Mouse (Mus musculus) heart, embryonic 10.5 days (tissue): ENCODE measurements around the gene Fam57b. TPM values are rescaled to one million over a fixed set of nuclear protein-coding genes. Genes with fewer than 3 reads are reported as not detected.
"Not testable (repeated sequence)": the region's sequence is repeated elsewhere in the genome, so short reads cannot be mapped to it uniquely, and the experiment has no call there.

Experiments
- DNase-seq: peaks from one replicate; pipeline ENCODE4 v3.0.0-alpha.2; 2017; ENCODE audit warnings: low spot score
- H3K27ac ChIP-seq: fragments of 300-500 bp; sonication (generic); 2 replicates; pipeline ENCODE4 v1.5.1; 2016; ENCODE audit warnings: mild to moderate bottlenecking
- H3K27me3 ChIP-seq: fragments of 300-500 bp; sonication (generic); 2 replicates; pipeline ENCODE4 v1.6.1; 2016; ENCODE audit warnings: mild to moderate bottlenecking; ENCODE audit not compliant: poor library complexity, insufficient read depth, severe bottlenecking
- H3K36me3 ChIP-seq: fragments of 300-500 bp; sonication (generic); 2 replicates; pipeline ENCODE4 v1.6.1; 2016; ENCODE audit warnings: mild to moderate bottlenecking, moderate library complexity
- H3K4me1 ChIP-seq: fragments of 300-500 bp; sonication (generic); 2 replicates; pipeline ENCODE4 v1.6.1; 2016; ENCODE audit warnings: mild to moderate bottlenecking
- H3K4me3 ChIP-seq: fragments of 300-500 bp; sonication (generic); 2 replicates; pipeline ENCODE4 v1.5.1; 2016; ENCODE audit warnings: mild to moderate bottlenecking, moderate library complexity
- H3K9me3 ChIP-seq: fragments of 300-500 bp; sonication (generic); 2 replicates; pipeline ENCODE4 v1.6.1; 2016; ENCODE audit warnings: mild to moderate bottlenecking, moderate library complexity
- WGBS: fragments of 180-500 bp; shearing (Covaris S2); methylation state at CpG from one replicate; pipeline ENCODE4 v1.1.7; 2016; 5-methylcytosine and 5-hydroxymethylcytosine counted together
- polyA plus RNA-seq: library from polyadenylated mRNA; unstranded; fragments of >200 nt; fragmentation: Nextera tagmentation; extraction: Ambion mirVana; gene quantifications from 2 replicates; pipeline ENCODE4 v1.2.1, GENCODE M21; 2016

The Fam57b gene
- polyA plus RNA-seq, 1 experiment from 2014 or later = 0.38 TPM

- Histone ChIP-seq H3K9me3 (no peaks in the 10 kb centered on the region), H3K27ac (peak within 1 kb of the TSS; percentile 29; the same call in 1 of the 2 replicates), H3K36me3 (peaks cover 86% of the 10 kb centered on the region), H3K27me3 (no peaks in the 10 kb centered on the region), H3K4me3 (no peak within 1 kb of the TSS), H3K4me1 (peaks cover 42% of the 10 kb centered on the region)
- WGBS = 90% methylated on average over 16 of the region's 16 CpGs
- DNase-seq = no peak
Measured at GRCm38 (mm10) chr7:126766201-126766600, 31.3 kb upstream of the Fam57b start, which contains the start of gene Gdpd3. Gene Gdpd3, plus strand, starts transcription at chr7:126766334.

- peaks cover 86% of the 10 kb centered on the region for H3K36me3 ChIP-seq
- H3K4me3 ChIP-seq = no peak overlapping the region
- H3K27me3 ChIP-seq = no peaks in the 10 kb centered on the region
- H3K4me1 ChIP-seq = peaks cover 35% of the 10 kb centered on the region
- H3K9me3 ChIP-seq = no peaks in the 10 kb centered on the region
- no peak for DNase-seq
- no peak overlapping the region for H3K27ac ChIP-seq
- WGBS = 85% methylated on average over 8 of the region's 8 CpGs
Measured at GRCm38 (mm10) chr7:126767001-126767400, 30.5 kb upstream of the Fam57b start.

DNA sequence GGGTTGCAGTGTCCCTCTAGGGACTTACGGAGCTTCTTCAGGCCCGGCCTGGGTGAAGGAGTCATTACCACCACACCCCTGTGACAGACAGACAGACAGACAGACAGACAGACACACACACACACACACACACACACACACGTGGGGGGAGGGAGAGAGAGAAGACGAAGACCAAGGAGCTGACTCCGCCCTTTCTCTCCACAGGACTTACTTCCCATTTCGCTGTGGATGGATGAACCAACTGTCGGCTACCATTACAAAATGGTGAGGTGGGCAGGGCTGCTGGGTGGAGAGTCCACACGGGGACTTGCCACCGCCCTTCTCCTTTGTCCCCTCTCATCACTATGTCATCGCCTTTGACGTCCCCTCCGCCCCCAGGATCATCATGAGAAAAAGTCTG, 26.7 kb upstream of the Fam57b start:
- Histone ChIP-seq H3K27me3 (no peaks in the 10 kb centered on the region), H3K9me3 (no peaks in the 10 kb centered on the region), H3K36me3 (peaks cover 74% of the 10 kb centered on the region), H3K27ac (no peak overlapping the region), H3K4me1 (peaks cover 6% of the 10 kb centered on the region), H3K4me3 (no peak overlapping the region)
- 80% methylated on average over 12 of the region's 12 CpGs for WGBS
- no peak for DNase-seq

- DNase-seq = no peak
- H3K9me3 ChIP-seq = no peaks in the 10 kb centered on the region
- H3K36me3 ChIP-seq = peaks cover 48% of the 10 kb centered on the region
- H3K27ac ChIP-seq = no peak overlapping the region
- no peak overlapping the region for H3K4me3 ChIP-seq
- WGBS = 82% methylated on average over 2 of the region's 2 CpGs
- peaks cover 31% of the 10 kb centered on the region for H3K4me1 ChIP-seq
- H3K27me3 ChIP-seq = no peaks in the 10 kb centered on the region
Measured at GRCm38 (mm10) chr7:126773351-126773750, 24.1 kb upstream of the Fam57b start.

- peaks cover 31% of the 10 kb centered on the region for H3K4me1 ChIP-seq
- no peaks in the 10 kb centered on the region for H3K9me3 ChIP-seq
- H3K4me3 ChIP-seq = no peak overlapping the region
- 79% methylated on average over 2 of the region's 2 CpGs for WGBS
- no peak for DNase-seq
- no peak overlapping the region for H3K27ac ChIP-seq
- H3K36me3 ChIP-seq = peaks cover 43% of the 10 kb centered on the region
- no peaks in the 10 kb centered on the region for H3K27me3 ChIP-seq
Measured at GRCm38 (mm10) chr7:126774463-126774862, 23.0 kb upstream of the Fam57b start.

- Histone ChIP-seq H3K4me1 (peaks cover 40% of the 10 kb centered on the region), H3K9me3 (no peaks in the 10 kb centered on the region), H3K27me3 (no peaks in the 10 kb centered on the region), H3K4me3 (peak overlapping the region; percentile 95), H3K36me3 (peaks cover 34% of the 10 kb centered on the region), H3K27ac (peak overlapping the region; percentile 96; the same call in 1 of the 2 replicates)
- 75% methylated on average over 10 of the region's 10 CpGs for WGBS
- DNase-seq = no peak
Measured at GRCm38 (mm10) chr7:126775185-126775977, 22.1 kb upstream of the Fam57b start.

- no peaks in the 10 kb centered on the region for H3K9me3 ChIP-seq
- no peaks in the 10 kb centered on the region for H3K27me3 ChIP-seq
- peaks cover 41% of the 10 kb centered on the region for H3K4me1 ChIP-seq
- H3K36me3 ChIP-seq = peaks cover 29% of the 10 kb centered on the region
- peak overlapping the region; percentile 96 for H3K27ac ChIP-seq
- DNase-seq = no peak
- H3K4me3 ChIP-seq = peak overlapping the region; percentile 95
- 64% methylated on average over 3 of the region's 3 CpGs for WGBS
Measured at GRCm38 (mm10) chr7:126775978-126776234, 21.6 kb upstream of the Fam57b start.

DNA sequence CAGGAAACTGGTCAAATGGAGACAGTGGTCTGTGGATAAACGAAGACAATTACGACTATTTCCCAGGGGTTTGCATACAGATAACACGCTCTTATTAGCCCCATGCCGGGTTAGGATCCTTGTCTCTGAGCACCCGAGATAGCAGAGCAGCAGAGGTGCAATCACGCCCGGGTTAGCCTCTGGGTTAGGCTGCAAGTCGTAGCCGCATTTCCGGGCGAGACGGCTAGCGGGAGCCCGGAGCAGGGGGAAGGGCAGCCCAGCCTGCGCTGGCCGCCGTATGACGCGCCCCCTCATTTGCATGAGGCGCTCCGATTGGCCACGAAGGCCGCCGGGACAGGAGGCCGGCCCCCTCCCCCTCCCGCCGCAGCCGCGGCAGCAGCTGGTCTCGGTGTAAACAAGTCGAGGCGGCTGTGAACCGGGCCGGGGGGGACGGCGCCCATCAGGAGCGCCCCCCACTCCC, 20.8 kb upstream of the Fam57b start, which contains the start of gene Ypel3:
Gene Ypel3 (plus strand): TSS at position 358 of the 460 bp plus-strand sequence.
- peaks cover 48% of the 10 kb centered on the region for H3K4me1 ChIP-seq
- no peaks in the 10 kb centered on the region for H3K27me3 ChIP-seq
- peaks cover 25% of the 10 kb centered on the region for H3K36me3 ChIP-seq
- peak within 1 kb of the TSS; percentile 95 for H3K4me3 ChIP-seq
- peak; percentile 97 for DNase-seq
- under 1% methylated on average over 31 of the region's 37 CpGs for WGBS
- H3K9me3 ChIP-seq = no peaks in the 10 kb centered on the region
- H3K27ac ChIP-seq = peak within 1 kb of the TSS; percentile 96

DNA sequence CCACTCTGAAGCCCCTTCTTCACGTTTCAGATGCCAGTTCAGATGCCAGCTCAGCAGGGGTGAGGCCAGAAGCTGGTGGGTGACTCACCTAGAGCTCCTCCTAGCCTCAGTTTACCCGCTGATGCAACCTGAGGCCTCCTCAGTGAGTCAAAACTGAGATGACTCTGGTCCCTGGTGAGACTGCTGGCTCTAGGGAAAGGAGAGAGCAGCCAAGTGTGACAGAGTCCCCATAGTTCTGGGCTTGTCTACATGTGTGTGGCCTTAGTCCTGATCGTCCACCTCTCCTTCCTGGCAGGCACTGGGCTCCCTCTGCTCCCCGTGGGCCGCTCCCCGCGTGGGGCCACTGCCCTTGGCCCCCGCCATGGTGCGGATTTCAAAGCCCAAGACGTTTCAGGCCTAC, 20.0 kb upstream of the Fam57b start:
- Histone ChIP-seq H3K27me3 (no peaks in the 10 kb centered on the region), H3K9me3 (no peaks in the 10 kb centered on the region), H3K36me3 (peaks cover 20% of the 10 kb centered on the region), H3K27ac (peak overlapping the region; percentile 96), H3K4me3 (peak overlapping the region; percentile 95), H3K4me1 (peaks cover 57% of the 10 kb centered on the region)
- WGBS = 45% methylated on average over 10 of the region's 10 CpGs
- DNase-seq = no peak

DNA sequence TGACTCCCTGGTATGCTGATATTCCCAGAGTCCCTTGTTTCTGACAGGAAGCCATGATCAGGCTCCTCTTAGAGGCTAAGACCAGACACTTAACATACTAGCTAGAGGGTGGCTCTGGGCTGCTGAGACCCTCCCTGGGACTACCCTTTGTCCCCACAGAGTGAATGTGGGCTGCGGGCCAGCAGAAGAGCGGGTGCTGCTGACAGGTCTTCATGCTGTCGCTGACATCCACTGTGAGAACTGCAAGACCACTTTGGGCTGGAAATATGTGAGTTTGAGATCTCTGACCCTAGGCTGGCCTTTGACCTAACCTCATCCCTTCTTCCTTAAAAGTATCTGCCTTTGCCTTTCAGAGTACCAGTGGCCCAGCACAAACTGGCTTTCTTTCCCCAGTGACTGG, 19.3 kb upstream of the Fam57b start:
- Histone ChIP-seq H3K27me3 (no peaks in the 10 kb centered on the region), H3K9me3 (no peaks in the 10 kb centered on the region), H3K4me3 (peak overlapping the region; percentile 95), H3K4me1 (peaks cover 59% of the 10 kb centered on the region), H3K27ac (0 out of 2 replicates have a peak overlapping the region, but pooled peaks have one; percentile 96), H3K36me3 (peaks cover 17% of the 10 kb centered on the region)
- no peak for DNase-seq
- 83% methylated on average over 3 of the region's 3 CpGs for WGBS

DNA sequence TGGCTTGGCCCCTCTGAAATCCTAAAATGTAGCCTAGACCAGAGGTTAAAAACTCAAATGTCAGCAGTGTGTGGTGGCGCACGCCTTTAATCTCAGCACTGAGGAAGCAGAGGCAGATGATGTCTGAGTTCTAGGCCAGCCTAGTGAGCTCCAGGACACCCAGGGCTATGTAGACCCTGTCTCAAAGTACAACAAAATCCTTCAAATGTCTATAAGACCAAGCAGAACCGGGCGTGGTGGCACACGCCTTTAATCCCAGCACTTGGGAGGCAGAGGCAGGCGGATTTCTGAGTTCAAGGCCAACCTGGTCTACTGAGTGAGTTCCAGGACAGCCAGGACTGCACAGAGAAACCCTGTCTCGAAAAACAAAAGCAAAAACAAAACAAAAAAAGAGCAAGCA, 18.4 kb upstream of the Fam57b start:
- not testable (repeated sequence) for H3K9me3 ChIP-seq, H3K4me3 ChIP-seq, DNase-seq, H3K27ac ChIP-seq, H3K27me3 ChIP-seq
- 90% methylated on average over 7 of the region's 7 CpGs for WGBS
- Histone ChIP-seq H3K4me1 (peaks cover 59% of the 10 kb centered on the region), H3K36me3 (peaks cover 17% of the 10 kb centered on the region)

DNA sequence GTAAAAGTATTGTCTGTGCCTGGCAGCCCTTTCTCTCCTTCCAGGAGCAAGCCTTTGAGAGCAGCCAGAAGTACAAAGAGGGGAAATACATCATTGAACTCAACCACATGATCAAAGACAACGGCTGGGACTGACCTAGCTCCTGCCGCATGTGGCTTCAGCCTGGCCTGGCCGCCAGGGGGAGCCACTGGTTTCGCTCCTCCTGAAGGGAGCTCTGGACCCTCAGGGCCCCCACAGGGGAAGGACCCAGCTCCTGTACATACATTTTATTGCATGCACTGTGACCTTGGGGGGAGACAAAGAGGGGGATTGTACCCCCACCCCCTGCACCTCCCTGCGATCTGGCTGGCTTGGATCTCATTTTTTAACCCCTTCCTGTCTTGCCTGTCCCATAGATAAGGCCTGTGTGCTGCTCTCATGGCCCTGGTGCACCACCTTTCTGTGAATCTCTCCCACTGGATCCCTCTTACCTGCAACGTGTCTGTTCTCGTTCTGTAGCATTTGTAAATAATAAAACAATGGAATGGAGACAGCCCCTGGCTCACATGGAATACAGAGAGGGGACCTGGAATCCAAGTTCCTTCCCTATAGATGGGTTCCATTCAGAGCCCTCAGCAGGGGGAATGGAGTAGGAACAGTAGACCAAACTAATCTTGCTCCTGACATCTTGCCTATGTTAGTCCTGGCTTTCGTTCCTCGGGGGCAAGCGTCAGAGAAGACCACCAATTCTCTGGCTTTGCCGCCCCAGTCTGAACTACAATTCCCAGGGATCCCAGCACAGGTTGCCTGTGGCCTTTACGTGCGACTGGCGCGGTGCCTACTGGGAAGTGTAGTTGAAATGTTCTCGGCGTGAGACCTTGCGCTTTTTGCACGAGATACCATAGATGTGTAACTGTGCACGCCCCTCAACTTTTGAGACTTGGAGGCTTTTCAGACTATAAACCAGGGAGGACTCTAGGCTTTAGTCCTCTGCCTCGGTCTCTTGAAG, 17.2 kb upstream of the Fam57b start:
- Histone ChIP-seq H3K36me3 (peaks cover 27% of the 10 kb centered on the region), H3K4me1 (peaks cover 67% of the 10 kb centered on the region), H3K4me3 (peak overlapping the region; percentile 63), H3K27me3 (no peaks in the 10 kb centered on the region), H3K27ac (peak overlapping the region; percentile 76), H3K9me3 (no peaks in the 10 kb centered on the region)
- DNase-seq = peak; percentile 94
- WGBS = 2% methylated on average over 21 of the region's 21 CpGs
